Mouse (Mus musculus) cerebellum, adult 2 months (tissue): Measurements from ENCODE around the gene Cfd.

Experiments
- CTCF ChIP-seq: fragments of 200-500 bp; IDR thresholded peaks from 2 replicates; pipeline ENCODE4 v1.5.1; 2011; ENCODE audit warnings: low read depth, mild to moderate bottlenecking, control low read depth, low read length, moderate library complexity, borderline replicate concordance; ENCODE audit not compliant: insufficient read depth
- POLR2A ChIP-seq: fragments of 200-500 bp; IDR thresholded peaks from 2 replicates; pipeline ENCODE4 v1.6.1; 2011; ENCODE audit warnings: low read length, control low read depth, borderline replicate concordance; ENCODE audit not compliant: insufficient read depth

DNA sequence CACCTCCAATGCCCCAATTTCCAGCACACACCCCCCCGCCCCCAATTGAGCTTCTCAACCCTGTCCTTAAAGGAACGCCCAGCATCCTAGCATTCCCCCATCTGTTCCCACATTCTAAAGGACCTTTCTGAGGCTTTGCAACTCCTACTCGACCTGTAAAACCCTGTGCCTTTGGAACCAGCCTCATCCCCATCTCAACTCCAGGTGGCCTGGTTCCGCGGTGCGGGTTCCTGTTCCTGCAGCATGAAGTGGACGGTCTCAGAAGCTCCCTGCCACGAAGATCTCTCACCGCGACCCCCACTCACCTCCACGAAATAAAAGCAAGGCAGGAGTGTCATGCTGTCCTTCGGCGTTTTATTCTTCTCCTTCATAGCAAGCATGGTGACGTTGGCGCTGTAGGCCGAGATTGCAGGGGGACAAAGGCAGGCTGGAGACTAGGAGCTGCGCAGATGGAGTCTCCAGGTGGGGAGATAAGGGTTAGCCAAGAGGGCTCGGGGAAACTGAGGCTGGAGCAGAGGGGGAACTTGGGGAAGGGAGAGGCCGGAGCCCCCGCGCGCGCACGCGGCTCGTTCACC lies 16.9 kb upstream of the Cfd start:
- TF ChIP-seq CTCF, result no peak
- no peak for TF ChIP-seq POLR2A
